Mouse (Mus musculus): ENCODE measurements at regions not wholly inside any gene's neighbourhood (a gene's known extent, or its start where the extent isn't known, plus 50 kb on each side); places are given as distances from the start of the nearest gene placed in this dataset.

GRCm38 (mm10) chr11:56269915-56270493 is 229.2 kb upstream of the Nmur2 start:
- WGBS: 53% methylated on average over 3 of the region's 3 CpGs
- Histone ChIP-seq H3K9ac (replicated peaks; ENCODE audit: low read length) (no peak overlapping the region), H3K27ac (replicated peaks; ENCODE audit: low read depth, low read length) (no peak overlapping the region), H3K9me3 (ENCODE audit: control insufficient read depth, low read length) (no peaks in the 10 kb centered on the region), H3K4me3 (replicated peaks; ENCODE audit: low read depth, low read length) (no peak overlapping the region), H3K4me2 (ENCODE audit: low read length) (no peak overlapping the region), H3K27me3 (ENCODE audit: control insufficient read depth, insufficient read depth, low read length) (no peaks in the 10 kb centered on the region), H3K36me3 (ENCODE audit: control insufficient read depth, insufficient read depth, low read length) (no peaks in the 10 kb centered on the region), H3K4me1 (ENCODE audit: control insufficient read depth, insufficient read depth, low read length) (no peaks in the 10 kb centered on the region)
- DNase-seq (no peak), ATAC-seq (ENCODE audit: low FRiP score, low TSS enrichment) (no peak)

- Histone ChIP-seq H3K36me3 (ENCODE audit: control insufficient read depth, insufficient read depth, low read length) (no peaks in the 10 kb centered on the region), H3K4me3 (replicated peaks; ENCODE audit: low read depth, low read length) (no peak overlapping the region), H3K27me3 (ENCODE audit: control insufficient read depth, insufficient read depth, low read length) (no peaks in the 10 kb centered on the region), H3K9me3 (ENCODE audit: control insufficient read depth, low read length) (no peaks in the 10 kb centered on the region), H3K4me2 (ENCODE audit: low read length) (no peak overlapping the region), H3K4me1 (ENCODE audit: control insufficient read depth, insufficient read depth, low read length) (no peaks in the 10 kb centered on the region), H3K27ac (replicated peaks; ENCODE audit: low read depth, low read length) (no peak overlapping the region), H3K9ac (replicated peaks; ENCODE audit: low read length) (no peak overlapping the region)
- WGBS: 95% methylated on average over 10 of the region's 10 CpGs
- DNase-seq: no peak
- ATAC-seq (ENCODE audit: low FRiP score, low TSS enrichment): no peak
Observed at GRCm38 (mm10) chr11:56262726-56263125, 221.9 kb upstream of the Nmur2 start.

GRCm38 (mm10) chr11:56256356-56256755 is 215.5 kb upstream of the Nmur2 start:
- no peak overlapping the region for H3K27ac ChIP-seq (replicated peaks; ENCODE audit: low read depth, low read length)
- no peaks in the 10 kb centered on the region for H3K27me3 ChIP-seq (ENCODE audit: control insufficient read depth, insufficient read depth, low read length)
- H3K4me3 ChIP-seq (replicated peaks; ENCODE audit: low read depth, low read length): no peak overlapping the region
- 90% methylated on average over 2 of the region's 2 CpGs for WGBS
- H3K9me3 ChIP-seq (ENCODE audit: control insufficient read depth, low read length): no peaks in the 10 kb centered on the region
- no peaks in the 10 kb centered on the region for H3K4me1 ChIP-seq (ENCODE audit: control insufficient read depth, insufficient read depth, low read length)
- no peak for DNase-seq
- H3K9ac ChIP-seq (replicated peaks; ENCODE audit: low read length): no peak overlapping the region
- no peak for ATAC-seq (ENCODE audit: low FRiP score, low TSS enrichment)
- H3K4me2 ChIP-seq (ENCODE audit: low read length): no peak overlapping the region
- no peaks in the 10 kb centered on the region for H3K36me3 ChIP-seq (ENCODE audit: control insufficient read depth, insufficient read depth, low read length)

DNA sequence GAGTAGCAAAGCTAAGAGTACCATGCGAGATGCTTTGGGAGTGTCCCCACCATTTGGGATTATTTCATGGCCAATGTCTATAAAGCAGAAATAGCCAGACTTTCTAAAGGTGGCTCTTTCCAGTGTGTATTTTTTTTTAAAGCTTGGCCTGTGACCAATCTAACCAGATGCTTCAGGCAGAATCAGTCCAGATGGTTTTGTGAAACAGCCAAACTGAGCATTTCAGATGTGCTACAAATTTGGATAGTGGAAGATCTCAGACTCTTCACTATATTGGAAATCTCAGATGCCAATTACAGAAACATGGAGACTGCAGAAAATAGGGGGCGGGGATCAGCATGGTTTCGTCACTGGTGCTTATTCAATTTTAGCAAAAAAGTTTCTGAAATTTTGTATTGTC is 213.6 kb upstream of the Nmur2 start:
- WGBS: 94% methylated on average over 3 of the region's 3 CpGs

DNA sequence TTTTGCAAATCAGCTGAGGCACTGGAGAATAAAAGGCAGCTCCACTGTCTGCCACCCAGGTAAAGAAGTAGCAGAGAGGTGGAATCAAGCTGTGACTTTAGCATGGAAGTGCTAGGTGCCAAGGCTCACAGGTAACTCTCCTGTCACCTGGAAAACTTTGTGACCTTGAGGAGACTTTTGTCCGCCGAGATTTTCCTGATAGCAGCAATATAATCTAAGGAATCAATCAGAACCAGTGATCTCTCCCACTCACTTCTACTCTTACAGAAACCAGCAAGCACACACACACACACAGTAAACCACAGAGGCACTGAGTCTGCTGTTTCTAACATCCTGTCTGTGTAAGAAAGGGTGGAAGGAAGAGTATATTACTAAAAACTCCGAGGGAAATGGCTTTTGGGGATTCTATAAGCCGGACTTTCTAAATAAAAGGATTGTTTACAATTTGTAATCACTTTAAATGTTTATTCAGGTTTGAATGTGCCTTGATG is 206.6 kb upstream of the Nmur2 start:
- no peaks in the 10 kb centered on the region for H3K9me3 ChIP-seq (ENCODE audit: control insufficient read depth, low read length)
- H3K27ac ChIP-seq (replicated peaks; ENCODE audit: low read depth, low read length): peak overlapping the region; percentile 75
- peaks cover 28% of the 10 kb centered on the region for H3K4me1 ChIP-seq (ENCODE audit: control insufficient read depth, insufficient read depth, low read length)
- no peaks in the 10 kb centered on the region for H3K27me3 ChIP-seq (ENCODE audit: control insufficient read depth, insufficient read depth, low read length)
- H3K4me2 ChIP-seq (ENCODE audit: low read length): no peak overlapping the region
- H3K9ac ChIP-seq (replicated peaks; ENCODE audit: low read length): no peak overlapping the region
- ATAC-seq (ENCODE audit: low FRiP score, low TSS enrichment) (no peak), DNase-seq (no peak)
- H3K36me3 ChIP-seq (ENCODE audit: control insufficient read depth, insufficient read depth, low read length): no peaks in the 10 kb centered on the region
- H3K4me3 ChIP-seq (replicated peaks; ENCODE audit: low read depth, low read length): no peak overlapping the region
- WGBS: 16% methylated on average over 4 of the region's 4 CpGs

More for the DNA sequence above, 213.6 kb upstream of the Nmur2 start:
- H3K4me3 ChIP-seq (replicated peaks; ENCODE audit: low read depth, low read length): no peak overlapping the region
- no peaks in the 10 kb centered on the region for H3K4me1 ChIP-seq (ENCODE audit: control insufficient read depth, insufficient read depth, low read length)
- no peaks in the 10 kb centered on the region for H3K27me3 ChIP-seq (ENCODE audit: control insufficient read depth, insufficient read depth, low read length)
- no peaks in the 10 kb centered on the region for H3K9me3 ChIP-seq (ENCODE audit: control insufficient read depth, low read length)
- DNase-seq: no peak
- H3K36me3 ChIP-seq (ENCODE audit: control insufficient read depth, insufficient read depth, low read length): no peaks in the 10 kb centered on the region
- H3K27ac ChIP-seq (replicated peaks; ENCODE audit: low read depth, low read length): no peak overlapping the region
- ATAC-seq (ENCODE audit: low FRiP score, low TSS enrichment): no peak
- H3K9ac ChIP-seq (replicated peaks; ENCODE audit: low read length): no peak overlapping the region
- H3K4me2 ChIP-seq (ENCODE audit: low read length): no peak overlapping the region

DNA sequence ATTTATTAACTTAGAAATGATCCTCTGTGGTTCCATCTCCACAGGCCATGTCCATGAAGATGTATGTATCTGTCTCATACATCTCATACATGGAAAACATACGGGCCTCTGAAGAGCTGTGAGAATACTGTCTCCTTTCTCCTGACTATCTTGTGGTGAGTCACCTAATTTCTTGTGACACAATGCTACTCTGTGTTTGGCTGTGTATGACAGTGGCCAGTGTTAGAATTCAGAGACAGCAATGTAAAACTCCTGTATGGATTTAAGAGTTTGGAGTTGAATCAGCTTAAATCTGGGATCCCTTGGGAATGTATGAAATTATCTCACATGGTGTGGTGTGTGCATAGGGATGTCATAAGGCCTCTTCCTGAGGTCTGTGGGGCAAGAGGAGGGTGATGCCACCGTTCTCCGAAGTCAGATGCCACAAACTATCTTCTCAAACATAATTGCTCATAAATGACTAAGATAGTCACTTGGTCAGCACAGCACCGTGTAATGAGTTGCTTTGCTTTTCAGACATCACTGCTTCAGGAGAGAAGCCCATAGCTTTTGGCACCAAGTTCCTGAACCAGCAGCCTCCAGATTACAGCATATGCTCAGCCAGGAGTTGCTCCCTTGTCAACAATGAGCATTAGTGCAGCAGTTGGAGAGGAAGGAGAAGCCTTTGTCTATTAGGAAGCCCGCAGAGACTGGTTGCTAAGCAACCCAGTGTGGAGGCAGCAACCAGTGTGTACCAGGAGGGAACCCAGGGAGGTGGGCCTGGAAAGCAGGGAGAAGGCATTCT is 205.9 kb upstream of the Nmur2 start:
- H3K4me1 ChIP-seq (ENCODE audit: control insufficient read depth, insufficient read depth, low read length): peaks cover 28% of the 10 kb centered on the region
- ATAC-seq (ENCODE audit: low FRiP score, low TSS enrichment): peak; percentile 92
- no peaks in the 10 kb centered on the region for H3K9me3 ChIP-seq (ENCODE audit: control insufficient read depth, low read length)
- 22% methylated on average over 5 of the region's 5 CpGs for WGBS
- no peak overlapping the region for H3K4me3 ChIP-seq (replicated peaks; ENCODE audit: low read depth, low read length)
- no peaks in the 10 kb centered on the region for H3K27me3 ChIP-seq (ENCODE audit: control insufficient read depth, insufficient read depth, low read length)
- peak; percentile 91 for DNase-seq
- no peak overlapping the region for H3K9ac ChIP-seq (replicated peaks; ENCODE audit: low read length)
- H3K27ac ChIP-seq (replicated peaks; ENCODE audit: low read depth, low read length): peak overlapping the region; percentile 75
- H3K36me3 ChIP-seq (ENCODE audit: control insufficient read depth, insufficient read depth, low read length): no peaks in the 10 kb centered on the region
- no peak overlapping the region for H3K4me2 ChIP-seq (ENCODE audit: low read length)

DNA sequence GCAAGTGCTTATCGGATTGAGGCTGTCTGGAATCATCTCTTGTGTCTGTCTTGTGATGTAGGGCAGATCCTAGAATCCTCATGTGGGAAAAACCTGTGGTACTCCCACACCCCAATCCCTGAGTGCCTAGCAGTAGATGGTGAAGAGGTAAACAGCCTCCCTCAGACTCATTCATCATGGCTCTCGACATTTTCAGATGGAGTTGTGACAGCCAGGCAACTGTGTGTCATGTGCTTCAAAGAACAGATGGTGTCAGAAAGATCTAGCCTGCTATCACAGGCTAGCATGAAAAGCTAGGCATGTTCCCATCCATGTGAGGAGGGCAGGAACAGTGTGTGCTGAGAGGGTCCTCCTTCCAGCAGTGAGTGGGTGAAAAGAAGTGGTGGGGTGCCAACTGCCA is 204.1 kb upstream of the Nmur2 start:
- Histone ChIP-seq H3K9ac (replicated peaks; ENCODE audit: low read length) (no peak overlapping the region), H3K27me3 (ENCODE audit: control insufficient read depth, insufficient read depth, low read length) (no peaks in the 10 kb centered on the region), H3K4me3 (replicated peaks; ENCODE audit: low read depth, low read length) (no peak overlapping the region), H3K4me2 (ENCODE audit: low read length) (no peak overlapping the region), H3K27ac (replicated peaks; ENCODE audit: low read depth, low read length) (no peak overlapping the region), H3K4me1 (ENCODE audit: control insufficient read depth, insufficient read depth, low read length) (peaks cover 28% of the 10 kb centered on the region), H3K9me3 (ENCODE audit: control insufficient read depth, low read length) (no peaks in the 10 kb centered on the region), H3K36me3 (ENCODE audit: control insufficient read depth, insufficient read depth, low read length) (no peaks in the 10 kb centered on the region)
- DNase-seq: no peak
- 90% methylated on average over 2 of the region's 2 CpGs for WGBS
- no peak for ATAC-seq (ENCODE audit: low FRiP score, low TSS enrichment)

GRCm38 (mm10) chr11:56243447-56243846 is 202.6 kb upstream of the Nmur2 start:
- Histone ChIP-seq H3K4me1 (ENCODE audit: control insufficient read depth, insufficient read depth, low read length) (peaks cover 24% of the 10 kb centered on the region), H3K9me3 (ENCODE audit: control insufficient read depth, low read length) (no peaks in the 10 kb centered on the region), H3K27me3 (ENCODE audit: control insufficient read depth, insufficient read depth, low read length) (no peaks in the 10 kb centered on the region), H3K36me3 (ENCODE audit: control insufficient read depth, insufficient read depth, low read length) (no peaks in the 10 kb centered on the region), H3K4me2 (ENCODE audit: low read length) (no peak overlapping the region), H3K4me3 (replicated peaks; ENCODE audit: low read depth, low read length) (no peak overlapping the region), H3K9ac (replicated peaks; ENCODE audit: low read length) (no peak overlapping the region), H3K27ac (replicated peaks; ENCODE audit: low read depth, low read length) (no peak overlapping the region)
- 68% methylated on average over 8 of the region's 8 CpGs for WGBS
- no peak for ATAC-seq (ENCODE audit: low FRiP score, low TSS enrichment)
- no peak for DNase-seq

DNA sequence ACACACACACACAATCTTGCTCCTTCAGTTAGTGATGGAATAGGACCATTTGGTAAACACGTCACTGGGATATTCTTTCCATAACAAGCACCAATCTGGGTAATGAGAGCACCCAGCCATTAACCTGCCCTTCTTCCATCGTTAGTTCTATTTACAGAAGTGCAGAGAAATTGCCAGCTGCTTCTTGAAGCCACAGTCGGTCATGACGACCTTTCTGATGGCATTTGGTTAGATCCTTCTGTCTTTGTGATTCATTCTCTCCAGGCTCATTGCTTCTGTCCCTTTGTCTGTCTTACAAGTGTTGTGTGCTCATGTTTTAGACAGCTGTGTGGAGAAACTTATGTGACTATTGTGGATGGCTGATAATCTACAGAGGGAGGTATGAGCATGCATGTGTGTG is 197.9 kb upstream of the Nmur2 start:
- Histone ChIP-seq H3K4me3 (replicated peaks; ENCODE audit: low read depth, low read length) (no peak overlapping the region), H3K36me3 (ENCODE audit: control insufficient read depth, insufficient read depth, low read length) (no peaks in the 10 kb centered on the region), H3K27ac (replicated peaks; ENCODE audit: low read depth, low read length) (no peak overlapping the region), H3K4me1 (ENCODE audit: control insufficient read depth, insufficient read depth, low read length) (no peaks in the 10 kb centered on the region), H3K9me3 (ENCODE audit: control insufficient read depth, low read length) (no peaks in the 10 kb centered on the region), H3K27me3 (ENCODE audit: control insufficient read depth, insufficient read depth, low read length) (no peaks in the 10 kb centered on the region), H3K9ac (replicated peaks; ENCODE audit: low read length) (no peak overlapping the region), H3K4me2 (ENCODE audit: low read length) (no peak overlapping the region)
- DNase-seq (no peak), ATAC-seq (ENCODE audit: low FRiP score, low TSS enrichment) (no peak)
- WGBS: 67% methylated on average over 4 of the region's 4 CpGs

All from midbrain, embryonic 14.5 days (tissue).